ENCODE assay signal across 7 mouse cellular contexts in the genomic region with DNA sequence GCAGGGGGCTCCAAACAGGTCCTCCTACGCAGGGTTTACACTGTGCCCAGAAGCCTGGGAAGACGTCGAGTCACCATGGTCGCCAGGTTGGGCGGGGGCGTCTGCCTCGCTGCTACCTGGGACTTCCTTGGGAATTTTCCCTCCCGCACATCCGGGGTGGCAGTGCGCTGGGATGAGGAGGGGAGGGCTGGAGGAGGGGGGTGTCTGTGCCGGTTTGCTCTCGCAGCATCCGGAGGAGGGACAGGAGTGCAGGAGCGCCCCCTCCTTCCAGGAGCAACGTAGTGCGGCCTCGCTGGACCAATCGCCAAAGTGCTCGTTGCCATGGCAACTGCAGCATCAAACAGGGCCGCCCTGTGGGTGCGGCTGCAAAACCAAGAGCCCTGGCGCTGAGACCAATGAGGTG.
DNase-seq lines count a peak whose midpoint lies in the region; ATAC-seq and TF ChIP-seq lines count a peak whose summit lies in the region.

No protein-coding gene starts in this region.

- H3K27ac ChIP-seq in embryonic facial prominence, embryonic 14.5 days (replicated peaks; ENCODE audit: low read depth, low read length), result no peak overlapping the region
- H3K27ac ChIP-seq in heart, embryonic 10.5 days, result no peak overlapping the region
- no peak overlapping the region for H3K27ac ChIP-seq in limb, embryonic 11.5 days (replicated peaks; ENCODE audit: low read depth, low read length)
- peak overlapping the region; percentile 78 for H3K27ac ChIP-seq in midbrain, embryonic 14.5 days (replicated peaks; ENCODE audit: low read depth, low read length)
- no peak overlapping the region for H3K27ac ChIP-seq in spleen, adult 2 months (ENCODE audit: insufficient read depth, low read length)

- DNase-seq in adrenal gland, postnatal 36 days, result peak; percentile 58 to 63
- peak; percentile 90 for DNase-seq in embryonic facial prominence, embryonic 14.5 days (ENCODE audit: low spot score)
- DNase-seq in heart, embryonic 10.5 days (ENCODE audit: low spot score), result peak; percentile 83
- DNase-seq in kidney, adult 8-10 months, result peak; percentile 17 to 47
- peak; percentile 91 for DNase-seq in limb, embryonic 11.5 days (ENCODE audit: low spot score)
- DNase-seq in midbrain, embryonic 14.5 days, result peak; percentile 98
- DNase-seq in spleen, adult 2 months (ENCODE audit: low read depth in 1 of 2, low spot score in 2 of 2), result peak; percentile 66 to 70

- H3K4me1 ChIP-seq in embryonic facial prominence, embryonic 14.5 days (ENCODE audit: control insufficient read depth, insufficient read depth, low read length), result peaks cover 16% of the 10 kb centered on the region
- H3K4me1 ChIP-seq in heart, embryonic 10.5 days, result peaks cover 71% of the 10 kb centered on the region
- H3K4me1 ChIP-seq in limb, embryonic 11.5 days (ENCODE audit: control insufficient read depth, insufficient read depth, low read length), result peaks cover 6% of the 10 kb centered on the region
- H3K4me1 ChIP-seq in midbrain, embryonic 14.5 days (ENCODE audit: control insufficient read depth, insufficient read depth, low read length), result peaks cover 47% of the 10 kb centered on the region
- H3K4me1 ChIP-seq in spleen, adult 2 months (ENCODE audit: control insufficient read depth, insufficient read depth, insufficient read length), result peaks cover 8% of the 10 kb centered on the region; the same call in 1 of the 2 replicates

- H3K4me3 ChIP-seq in embryonic facial prominence, embryonic 14.5 days (ENCODE audit: low read depth, low read length), result peak overlapping the region; percentile 10; the same call in 1 of the 2 replicates
- no peak overlapping the region for H3K4me3 ChIP-seq in heart, embryonic 10.5 days
- H3K4me3 ChIP-seq in limb, embryonic 11.5 days (ENCODE audit: low read depth, low read length), result peak overlapping the region; percentile 26
- peak overlapping the region; percentile 42 for H3K4me3 ChIP-seq in midbrain, embryonic 14.5 days (replicated peaks; ENCODE audit: low read depth, low read length)
- H3K4me3 ChIP-seq in spleen, adult 2 months (ENCODE audit: extremely low read depth, insufficient read depth, insufficient read length), result no peak overlapping the region

- H3K36me3 ChIP-seq in embryonic facial prominence, embryonic 14.5 days (ENCODE audit: control insufficient read depth, insufficient read depth, low read length), result no peaks in the 10 kb centered on the region
- H3K36me3 ChIP-seq in heart, embryonic 10.5 days, result no peaks in the 10 kb centered on the region
- no peaks in the 10 kb centered on the region for H3K36me3 ChIP-seq in limb, embryonic 11.5 days (ENCODE audit: control insufficient read depth, insufficient read depth, low read length)
- H3K36me3 ChIP-seq in midbrain, embryonic 14.5 days (ENCODE audit: control insufficient read depth, insufficient read depth, low read length), result no peaks in the 10 kb centered on the region
- no peaks in the 10 kb centered on the region for H3K36me3 ChIP-seq in spleen, adult 2 months (ENCODE audit: control insufficient read depth, insufficient read depth, low read length)

- H3K9me3 ChIP-seq in embryonic facial prominence, embryonic 14.5 days (ENCODE audit: control insufficient read depth, low read length), result no peaks in the 10 kb centered on the region
- no peaks in the 10 kb centered on the region for H3K9me3 ChIP-seq in heart, embryonic 10.5 days
- H3K9me3 ChIP-seq in limb, embryonic 11.5 days (ENCODE audit: control insufficient read depth, low read length), result no peaks in the 10 kb centered on the region
- H3K9me3 ChIP-seq in midbrain, embryonic 14.5 days (ENCODE audit: control insufficient read depth, low read length), result no peaks in the 10 kb centered on the region

- H3K9ac ChIP-seq in embryonic facial prominence, embryonic 14.5 days (ENCODE audit: low read depth, low read length), result 0 out of 2 replicates have a peak overlapping the region, but pooled peaks have one; percentile 36
- peak overlapping the region; percentile 17; the same call in 1 of the 2 replicates for H3K9ac ChIP-seq in limb, embryonic 11.5 days (ENCODE audit: low read length)
- peak overlapping the region; percentile 55 for H3K9ac ChIP-seq in midbrain, embryonic 14.5 days (replicated peaks; ENCODE audit: low read length)

- TF ChIP-seq POLR2A in spleen, adult 2 months (IDR thresholded peaks at IDR 0.05; ENCODE audit: low read depth, low read length), result no peak

- peak overlapping the region; percentile 41 for H3K4me2 ChIP-seq in embryonic facial prominence, embryonic 14.5 days (ENCODE audit: low read depth, low read length)
- H3K4me2 ChIP-seq in limb, embryonic 11.5 days (ENCODE audit: low read depth, severe bottlenecking), result peak overlapping the region; percentile 66
- H3K4me2 ChIP-seq in midbrain, embryonic 14.5 days (ENCODE audit: low read length), result peak overlapping the region; percentile 63

- peak; percentile 72 for ATAC-seq in embryonic facial prominence, embryonic 14.5 days (ENCODE audit: low read depth)
- peak; percentile 83; the same call in 1 of the 2 replicates for ATAC-seq in limb, embryonic 11.5 days (ENCODE audit: insufficient number of reproducible peaks, low FRiP score, low TSS enrichment, low read depth)
- ATAC-seq in midbrain, embryonic 14.5 days (ENCODE audit: low FRiP score, low TSS enrichment), result peak; percentile 90

- TF ChIP-seq CTCF in spleen, adult 2 months (IDR thresholded peaks at IDR 0.05; ENCODE audit: extremely low read depth, insufficient read depth, insufficient read length, insufficient replicate concordance), result no peak

- H3K27me3 ChIP-seq in embryonic facial prominence, embryonic 14.5 days (replicated peaks; ENCODE audit: control insufficient read depth, insufficient read depth, low read length), result no peaks in the 10 kb centered on the region
- peaks cover 14% of the 10 kb centered on the region; the same call in 1 of the 2 replicates for H3K27me3 ChIP-seq in heart, embryonic 10.5 days (ENCODE audit: insufficient read depth, poor library complexity, severe bottlenecking)
- H3K27me3 ChIP-seq in limb, embryonic 11.5 days (ENCODE audit: control insufficient read depth, insufficient read depth, low read length), result no peaks in the 10 kb centered on the region
- no peaks in the 10 kb centered on the region for H3K27me3 ChIP-seq in midbrain, embryonic 14.5 days (ENCODE audit: control insufficient read depth, insufficient read depth, low read length)
- no peaks in the 10 kb centered on the region for H3K27me3 ChIP-seq in spleen, adult 2 months (ENCODE audit: control insufficient read depth, insufficient read depth, low read length)

- 2% methylated on average over 18 of the region's 22 CpGs for WGBS in embryonic facial prominence, embryonic 14.5 days
- WGBS in heart, embryonic 10.5 days, result 4% methylated on average over 22 of the region's 22 CpGs
- 3% methylated on average over 22 of the region's 22 CpGs for WGBS in limb, embryonic 11.5 days
- 1% methylated on average over 22 of the region's 22 CpGs for WGBS in midbrain, embryonic 14.5 days
- WGBS in spleen, adult 2 months, result 18% methylated on average over 22 of the region's 22 CpGs

Comparison
In these comparisons a context has a peak if more than half of its experiments do, and no peak if none do; other contexts are left out.
1. DNase-seq: peak in every context shown above with its lines; median percentile 98 in midbrain, embryonic 14.5 days; 91 in limb, embryonic 11.5 days; 90 in embryonic facial prominence, embryonic 14.5 days; 83 in heart, embryonic 10.5 days; 68 in spleen, adult 2 months; 60 in adrenal gland, postnatal 36 days; 32 in kidney, adult 8-10 months.
2. H3K4me3 ChIP-seq: peak in embryonic facial prominence, embryonic 14.5 days (single experiment), limb, embryonic 11.5 days (single experiment) and midbrain, embryonic 14.5 days (single experiment); none in heart, embryonic 10.5 days (single experiment) and spleen, adult 2 months (single experiment).
3. Peak in every context shown above with its lines, with median percentiles within 50 percentile points of each other: ATAC-seq, H3K4me2 ChIP-seq and H3K9ac ChIP-seq.